Mouse (Mus musculus): Measurements from ENCODE around the gene Rgs8. TPM values are rescaled to one million over a fixed set of nuclear protein-coding genes. Genes with fewer than 3 reads are reported as not detected.

Gene Rgs8
- polyA plus RNA-seq (2012; rRNA removed), result 0.01 and 0.02 TPM in 2 replicates
- polyA plus RNA-seq (2014; fragmentation: Nextera tagmentation; extraction: Ambion mirVana), result not detected in 2 replicates

- H3K9me3 ChIP-seq (ENCODE audit: control insufficient read depth, low read length), result no peaks in the 10 kb centered on the region
- no peak within 1 kb of the TSS; the same call in 1 of the 2 replicates for H3K4me2 ChIP-seq (ENCODE audit: low read depth)
- H3K27ac ChIP-seq, result no peak within 1 kb of the TSS
- ATAC-seq (ENCODE audit: insufficient read depth), result no peak
- no peaks in the 10 kb centered on the region for H3K4me1 ChIP-seq (replicated peaks; ENCODE audit: control insufficient read depth in 2 of 2, insufficient read depth in 2 of 2, low read length in 1 of 2)
- no peak within 1 kb of the TSS for H3K4me3 ChIP-seq (ENCODE audit: insufficient read depth in 1 of 2, low read depth in 2 of 2, low read length in 2 of 2)
- WGBS (ENCODE audit: insufficient replicate concordance), result 4% methylated on average over 26 of the region's 26 CpGs
- H3K27me3 ChIP-seq (ENCODE audit: control insufficient read depth, insufficient read depth, low read length), result peaks cover 9% of the 10 kb centered on the region; the same call in 1 of the 2 replicates
- no peak for TF ChIP-seq CTCF (IDR thresholded peaks at IDR 0.05; ENCODE audit: low read depth)
- TF ChIP-seq EP300 (IDR thresholded peaks at IDR 0.05; ENCODE audit: low read depth), result no peak
- no peak for DNase-seq (ENCODE audit: low read depth in 3 of 3, low spot score in 3 of 3)
- no peak within 1 kb of the TSS for H3K9ac ChIP-seq (replicated peaks)
- no peaks in the 10 kb centered on the region for H3K36me3 ChIP-seq (replicated peaks; ENCODE audit: control insufficient read depth, insufficient read depth, low read depth)
Measured at GRCm38 (mm10) chr1:153652938-153653623, at the start of gene Rgs8. TSS of gene Rgs8 (plus strand) at chr1:153653025.

GRCm38 (mm10) chr1:153617340-153617830, 35.4 kb upstream of the Rgs8 start:
- DNase-seq (ENCODE audit: low read depth in 3 of 3, low spot score in 3 of 3) (no peak), ATAC-seq (ENCODE audit: insufficient read depth) (no peak)
- no peak overlapping the region for H3K27ac ChIP-seq
- no peak overlapping the region for H3K4me2 ChIP-seq (ENCODE audit: low read depth)
- H3K9ac ChIP-seq (replicated peaks), result no peak overlapping the region
- no peaks in the 10 kb centered on the region for H3K36me3 ChIP-seq (replicated peaks; ENCODE audit: control insufficient read depth, insufficient read depth, low read depth)
- WGBS (ENCODE audit: insufficient replicate concordance), result 51% methylated on average over 9 of the region's 9 CpGs
- H3K27me3 ChIP-seq (ENCODE audit: control insufficient read depth, insufficient read depth, low read length), result no peaks in the 10 kb centered on the region
- H3K9me3 ChIP-seq (ENCODE audit: control insufficient read depth, low read length), result no peaks in the 10 kb centered on the region
- H3K4me1 ChIP-seq (replicated peaks; ENCODE audit: control insufficient read depth in 2 of 2, insufficient read depth in 2 of 2, low read length in 1 of 2), result no peaks in the 10 kb centered on the region; a peak in 1 of 4 replicates
- TF ChIP-seq CTCF (IDR thresholded peaks at IDR 0.05; ENCODE audit: low read depth), result no peak
- TF ChIP-seq EP300 (IDR thresholded peaks at IDR 0.05; ENCODE audit: low read depth), result no peak
- H3K4me3 ChIP-seq (ENCODE audit: insufficient read depth in 1 of 2, low read depth in 2 of 2, low read length in 2 of 2), result no peak overlapping the region

GRCm38 (mm10) chr1:153623036-153623435, 29.8 kb upstream of the Rgs8 start:
- no peaks in the 10 kb centered on the region for H3K9me3 ChIP-seq (ENCODE audit: control insufficient read depth, low read length)
- H3K4me1 ChIP-seq (replicated peaks; ENCODE audit: control insufficient read depth in 2 of 2, insufficient read depth in 2 of 2, low read length in 1 of 2), result no peaks in the 10 kb centered on the region
- no peak for DNase-seq (ENCODE audit: low read depth in 3 of 3, low spot score in 3 of 3)
- no peak overlapping the region for H3K27ac ChIP-seq
- H3K27me3 ChIP-seq (ENCODE audit: control insufficient read depth, insufficient read depth, low read length), result no peaks in the 10 kb centered on the region
- TF ChIP-seq EP300 (IDR thresholded peaks at IDR 0.05; ENCODE audit: low read depth) (no peak), CTCF (IDR thresholded peaks at IDR 0.05; ENCODE audit: low read depth) (no peak)
- no peak overlapping the region for H3K9ac ChIP-seq (replicated peaks)
- H3K4me2 ChIP-seq (ENCODE audit: low read depth), result no peak overlapping the region
- no peak overlapping the region for H3K4me3 ChIP-seq (ENCODE audit: insufficient read depth in 1 of 2, low read depth in 2 of 2, low read length in 2 of 2)
- H3K36me3 ChIP-seq (replicated peaks; ENCODE audit: control insufficient read depth, insufficient read depth, low read depth), result no peaks in the 10 kb centered on the region
- no peak for ATAC-seq (ENCODE audit: insufficient read depth)
- WGBS (ENCODE audit: insufficient replicate concordance), result 54% methylated on average over 4 of the region's 4 CpGs

- no peak for TF ChIP-seq CTCF (IDR thresholded peaks at IDR 0.05; ENCODE audit: low read depth)
- TF ChIP-seq EP300 (IDR thresholded peaks at IDR 0.05; ENCODE audit: low read depth), result no peak
- H3K27me3 ChIP-seq (ENCODE audit: control insufficient read depth, insufficient read depth, low read length), result no peaks in the 10 kb centered on the region
- H3K4me3 ChIP-seq (ENCODE audit: insufficient read depth in 1 of 2, low read depth in 2 of 2, low read length in 2 of 2), result no peak overlapping the region
- 27% methylated on average over 6 of the region's 6 CpGs for WGBS (ENCODE audit: insufficient replicate concordance)
- H3K4me2 ChIP-seq (ENCODE audit: low read depth), result no peak overlapping the region
- no peaks in the 10 kb centered on the region for H3K9me3 ChIP-seq (ENCODE audit: control insufficient read depth, low read length)
- DNase-seq (ENCODE audit: low read depth in 3 of 3, low spot score in 3 of 3) (no peak), ATAC-seq (ENCODE audit: insufficient read depth) (no peak)
- no peak overlapping the region for H3K27ac ChIP-seq
- no peaks in the 10 kb centered on the region for H3K4me1 ChIP-seq (replicated peaks; ENCODE audit: control insufficient read depth in 2 of 2, insufficient read depth in 2 of 2, low read length in 1 of 2)
- no peaks in the 10 kb centered on the region for H3K36me3 ChIP-seq (replicated peaks; ENCODE audit: control insufficient read depth, insufficient read depth, low read depth)
- no peak overlapping the region for H3K9ac ChIP-seq (replicated peaks)
Measured at GRCm38 (mm10) chr1:153632686-153633085, 20.1 kb upstream of the Rgs8 start.

GRCm38 (mm10) chr1:153635056-153635455, 17.8 kb upstream of the Rgs8 start:
- Histone ChIP-seq H3K36me3 (replicated peaks; ENCODE audit: control insufficient read depth, insufficient read depth, low read depth) (no peaks in the 10 kb centered on the region), H3K4me1 (replicated peaks; ENCODE audit: control insufficient read depth in 2 of 2, insufficient read depth in 2 of 2, low read length in 1 of 2) (no peaks in the 10 kb centered on the region), H3K27me3 (ENCODE audit: control insufficient read depth, insufficient read depth, low read length) (no peaks in the 10 kb centered on the region), H3K9me3 (ENCODE audit: control insufficient read depth, low read length) (no peaks in the 10 kb centered on the region), H3K4me2 (ENCODE audit: low read depth) (no peak overlapping the region), H3K4me3 (ENCODE audit: insufficient read depth in 1 of 2, low read depth in 2 of 2, low read length in 2 of 2) (no peak overlapping the region), H3K27ac (no peak overlapping the region), H3K9ac (replicated peaks) (no peak overlapping the region)
- ATAC-seq (ENCODE audit: insufficient read depth), result no peak
- no peak for TF ChIP-seq CTCF (IDR thresholded peaks at IDR 0.05; ENCODE audit: low read depth)
- no peak for TF ChIP-seq EP300 (IDR thresholded peaks at IDR 0.05; ENCODE audit: low read depth)
- 48% methylated on average over 5 of the region's 5 CpGs for WGBS (ENCODE audit: insufficient replicate concordance)
- no peak for DNase-seq (ENCODE audit: low read depth in 3 of 3, low spot score in 3 of 3)

All from liver, embryonic 14.5 days (tissue).